Mouse (Mus musculus): ENCODE data around the gene Olfr432. TPM values are rescaled to one million over a fixed set of nuclear protein-coding genes. Genes with fewer than 3 reads are reported as not detected.
"Not testable (repeated sequence)": the region's sequence is repeated elsewhere in the genome, so short reads cannot be mapped to it uniquely, and the experiment has no call there.

Gene Olfr432
- total RNA-seq (2021), result not detected
- long read RNA-seq, experiment 1, result 0 reads
- long read RNA-seq, experiment 2, result 0 reads

- DNase-seq, result no peak
Measured at GRCm38 (mm10) chr1:174048893-174049292, at the start of gene Olfr432. TSS of gene Olfr432 (plus strand) at chr1:174049205.

DNA sequence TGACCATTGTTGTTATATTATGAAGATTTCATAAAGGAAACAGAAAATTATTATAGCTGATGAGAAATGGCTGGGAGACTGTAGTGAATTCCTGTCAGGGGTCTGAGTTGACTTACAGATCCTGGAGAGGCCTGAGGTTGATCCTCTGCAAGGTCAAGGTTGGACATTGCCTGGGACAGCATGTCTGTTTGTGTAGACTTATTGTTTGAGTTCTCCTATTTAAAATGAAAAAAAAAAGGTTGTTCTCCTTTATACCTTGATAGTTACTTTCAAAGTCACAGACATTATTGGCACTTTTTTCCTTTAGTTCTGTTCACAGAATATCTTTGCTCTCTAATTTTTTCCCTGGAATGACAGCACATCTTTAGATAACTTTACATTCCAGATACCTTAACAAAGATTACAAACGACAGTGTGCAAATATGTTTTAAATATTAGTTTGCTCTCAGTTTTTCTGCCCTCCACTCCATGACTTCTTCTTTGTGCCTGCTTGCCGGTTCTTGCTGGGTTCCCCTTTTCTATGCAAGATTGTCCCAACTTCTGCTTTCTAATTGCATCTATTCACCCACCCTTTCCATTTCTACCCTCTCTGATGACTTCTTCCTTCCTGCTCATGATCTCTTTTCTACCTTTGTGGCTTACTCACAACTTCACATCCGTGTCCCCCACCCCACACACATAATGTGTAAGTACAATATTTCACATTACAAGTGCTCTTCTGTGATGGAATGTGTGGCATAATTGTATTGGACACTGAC, 44.5 kb upstream of the Olfr432 start:
- not testable (repeated sequence) for DNase-seq

- DNase-seq, result not testable (repeated sequence)
Measured at GRCm38 (mm10) chr1:174007050-174007449, 42.0 kb upstream of the Olfr432 start.

DNA sequence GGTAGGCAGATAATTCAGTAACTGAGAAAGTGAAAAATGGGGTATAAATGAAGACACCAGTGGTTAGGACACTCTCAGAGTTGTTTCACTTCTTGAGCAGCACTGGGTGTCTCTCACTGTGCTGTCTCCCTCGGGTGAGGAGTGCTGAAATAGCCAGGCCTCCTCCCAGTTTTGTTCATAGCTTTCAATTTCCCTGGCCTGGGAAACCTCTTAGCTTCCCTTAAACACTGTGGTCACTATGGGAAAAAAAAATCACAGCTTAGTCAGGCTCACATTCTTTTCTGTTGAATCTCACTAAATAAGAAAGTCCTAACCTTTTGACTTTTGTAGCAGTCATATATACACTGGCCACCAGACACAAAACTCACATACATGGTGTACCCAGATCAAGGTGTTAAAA, 17.3 kb upstream of the Olfr432 start, which contains the start of gene Ifi205:
Ifi205 (minus strand) TSS at position 113 of the 400 bp plus-strand sequence.
- peak; percentile 70 to 71 for DNase-seq

GRCm38 (mm10) chr1:174035841-174036240, 13.2 kb upstream of the Olfr432 start:
- no peak for DNase-seq

GRCm38 (mm10) chr1:174038480-174038879, 10.5 kb upstream of the Olfr432 start:
- DNase-seq, result peak; percentile 53 to 68

- DNase-seq, result peak; percentile 89
Measured at GRCm38 (mm10) chr1:174040523-174041177, 8.4 kb upstream of the Olfr432 start, which contains the start of gene Olfr433. TSS of gene Olfr433 (plus strand) at chr1:174040705.

DNA sequence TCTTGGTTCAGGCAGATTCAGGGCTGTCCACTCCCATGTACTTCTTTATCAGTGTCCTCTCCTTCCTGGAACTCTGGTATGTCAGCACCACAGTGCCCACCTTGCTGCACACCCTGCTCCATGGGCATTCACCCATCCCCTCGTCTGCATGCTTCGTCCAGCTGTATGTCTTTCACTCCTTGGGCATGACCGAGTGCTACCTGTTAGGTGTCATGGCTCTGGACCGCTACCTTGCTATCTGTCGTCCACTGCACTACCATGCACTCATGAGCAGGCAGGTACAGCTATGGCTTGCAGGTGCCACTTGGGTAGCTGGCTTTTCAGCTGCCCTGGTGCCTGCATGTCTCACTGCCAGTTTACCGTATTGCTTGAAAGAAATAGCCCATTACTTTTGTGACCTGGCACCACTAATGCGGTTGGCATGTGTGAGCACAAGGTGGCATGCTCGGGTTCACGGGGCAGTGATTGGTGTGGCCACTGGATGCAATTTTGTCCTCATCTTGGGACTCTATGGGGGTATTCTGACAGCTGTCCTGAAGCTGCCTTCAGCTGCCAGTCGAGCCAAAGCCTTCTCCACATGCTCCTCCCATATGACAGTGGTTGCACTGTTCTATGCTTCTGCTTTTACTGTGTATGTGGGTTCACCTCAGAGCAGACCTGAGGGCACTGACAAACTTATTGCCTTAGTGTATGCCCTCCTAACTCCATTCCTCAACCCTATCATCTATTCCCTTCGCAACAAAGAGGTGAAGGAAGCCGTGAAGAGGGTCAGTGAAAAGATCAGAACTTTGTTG, 6.7 kb upstream of the Olfr432 start:
- not testable (repeated sequence) for DNase-seq

DNA sequence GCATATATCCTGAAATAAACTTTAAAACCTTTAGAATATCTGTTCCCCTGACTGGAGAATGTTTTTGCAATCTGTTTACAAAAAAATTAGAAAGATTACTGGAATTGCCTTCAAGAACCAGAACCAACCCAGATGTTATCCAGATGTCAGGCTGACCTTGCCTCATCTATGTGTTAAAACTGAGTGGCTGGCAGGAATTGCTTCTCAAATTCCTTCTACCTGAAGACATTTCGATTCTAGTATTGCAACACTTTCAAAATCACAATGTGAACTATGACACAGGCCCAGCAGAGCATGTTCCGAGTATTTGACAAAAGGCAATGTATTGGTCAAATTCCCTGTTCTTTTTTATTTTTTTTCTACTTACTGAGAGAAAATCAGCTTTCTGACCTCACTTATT, 4.6 kb upstream of the Olfr432 start:
- DNase-seq, result peak; percentile 65 to 80

DNA sequence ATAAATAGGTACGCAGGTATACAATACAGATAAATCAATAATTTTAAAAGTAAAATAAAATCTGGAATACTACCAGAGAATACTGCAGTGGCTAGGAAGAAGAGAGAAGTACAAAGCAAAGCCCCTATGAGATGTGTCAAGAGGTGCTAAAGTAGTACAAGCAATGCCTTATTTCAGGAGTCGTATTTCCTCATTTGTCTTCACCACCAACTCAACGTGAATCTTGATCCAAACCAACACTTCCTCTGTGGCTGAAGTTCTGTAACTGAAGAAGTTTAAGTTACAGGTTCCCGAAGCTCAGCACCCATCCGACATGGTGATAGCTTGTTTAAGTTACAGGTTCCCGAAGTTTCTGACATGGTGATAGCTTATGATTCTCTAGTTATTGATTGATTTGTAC, 778 bp upstream of the Olfr432 start:
- DNase-seq, result not testable (repeated sequence)

DNA sequence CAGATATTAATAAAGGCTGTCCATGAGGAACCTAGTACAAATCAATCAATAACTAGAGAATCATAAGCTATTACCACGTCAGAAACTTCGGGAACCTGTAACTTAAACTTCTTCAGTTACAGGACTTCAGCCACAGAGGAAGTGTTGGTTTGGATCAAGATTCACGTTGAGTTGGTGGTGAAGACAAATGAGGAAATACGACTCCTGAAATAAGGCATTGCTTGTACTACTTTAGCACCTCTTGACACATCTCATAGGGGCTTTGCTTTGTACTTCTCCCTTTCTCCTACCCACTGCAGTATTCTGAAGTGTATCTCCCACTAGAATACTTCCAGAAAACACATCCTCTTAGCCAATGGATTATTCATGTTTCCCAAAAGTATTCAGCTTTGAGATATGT, 352 bp downstream of the Olfr432 start:
- DNase-seq, result not testable (repeated sequence)

DNA sequence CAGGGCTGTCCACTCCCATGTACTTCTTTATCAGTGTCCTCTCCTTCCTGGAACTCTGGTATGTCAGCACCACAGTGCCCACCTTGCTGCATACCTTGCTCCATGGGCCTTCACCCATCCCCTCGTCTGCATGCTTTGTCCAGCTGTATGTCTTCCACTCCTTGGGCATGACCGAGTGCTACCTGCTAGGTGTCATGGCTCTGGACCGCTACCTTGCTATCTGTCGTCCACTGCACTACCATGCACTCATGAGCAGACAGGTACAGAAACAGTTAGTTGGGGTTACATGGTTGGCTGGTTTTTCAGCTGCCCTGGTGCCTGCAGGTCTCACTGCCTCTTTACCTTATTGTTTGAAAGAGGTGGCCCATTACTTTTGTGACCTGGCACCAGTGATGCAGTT, 1.5 kb downstream of the Olfr432 start:
- no peak for DNase-seq

DNA sequence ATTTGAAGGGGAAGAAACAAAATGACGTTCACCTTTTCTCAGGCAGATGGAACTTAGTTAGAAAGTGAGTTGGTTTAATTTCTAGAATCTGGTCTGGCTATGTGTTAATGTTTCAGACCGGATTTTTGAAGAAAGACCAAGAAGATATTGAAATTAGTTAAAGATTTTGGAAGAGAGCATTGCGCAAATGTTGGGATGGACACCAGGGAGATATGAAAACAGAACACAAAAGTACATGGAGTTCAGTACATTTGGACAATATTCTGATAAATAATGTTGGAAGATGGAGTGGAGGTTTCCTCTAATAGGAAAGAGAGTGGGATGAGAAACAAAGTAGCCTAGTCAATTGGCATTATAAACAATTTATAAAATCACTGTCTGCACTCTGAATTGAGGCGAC, 2.5 kb downstream of the Olfr432 start:
- DNase-seq, result peak in 1 of 2 experiments; percentile 60

GRCm38 (mm10) chr1:174051931-174052536, 3.0 kb downstream of the Olfr432 start:
- DNase-seq, result no peak

GRCm38 (mm10) chr1:174052981-174053380, 4.0 kb downstream of the Olfr432 start:
- DNase-seq, result no peak

GRCm38 (mm10) chr1:174055248-174055647, 6.2 kb downstream of the Olfr432 start:
- DNase-seq, result no peak

DNA sequence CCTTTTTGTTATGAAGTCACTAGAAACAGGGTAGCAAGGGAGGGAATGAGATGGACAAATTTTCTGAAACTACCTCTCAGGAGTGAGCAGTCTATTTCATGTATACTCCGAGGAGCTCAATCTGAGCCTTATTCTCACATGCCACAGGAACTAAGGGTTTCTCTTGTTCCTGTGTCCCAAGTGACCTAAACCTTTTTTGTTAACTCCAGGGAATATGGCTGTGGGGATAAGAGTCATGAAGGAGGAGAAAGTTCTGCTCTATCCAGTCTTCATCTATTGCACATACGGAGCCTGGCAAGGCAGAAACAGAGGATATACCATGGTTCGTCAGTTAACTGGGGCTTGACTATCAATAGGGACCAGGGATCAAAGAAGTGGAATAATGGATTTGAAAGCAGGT, 17.3 kb downstream of the Olfr432 start, which contains the start of gene Olfr430:
Olfr430 (plus strand) TSS at position 301 of the 400 bp plus-strand sequence.
- no peak for DNase-seq

DNA sequence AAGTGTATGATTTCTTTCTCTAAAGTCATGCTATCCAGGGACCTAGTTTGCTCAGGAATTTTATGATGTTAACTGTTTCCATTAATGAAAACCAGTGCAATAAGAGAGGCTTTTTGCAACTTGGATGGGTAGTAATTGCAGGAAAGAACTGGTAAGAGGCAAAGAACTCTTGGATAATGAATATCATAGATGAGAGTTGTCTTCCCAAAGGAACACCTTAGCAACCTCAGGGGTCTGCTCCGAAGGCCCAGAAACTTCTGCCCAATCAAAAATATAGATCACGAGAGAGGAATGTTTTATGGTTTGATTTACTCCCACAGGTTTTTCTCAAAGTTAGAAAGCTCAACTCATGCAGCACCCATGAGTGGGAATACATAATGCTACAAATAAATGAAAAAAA, 35.0 kb downstream of the Olfr432 start, which contains the start of gene Olfr429:
Olfr429 (plus strand) TSS at position 301 of the 400 bp plus-strand sequence.
- no peak for DNase-seq

GRCm38 (mm10) chr1:174096591-174096990, 47.6 kb downstream of the Olfr432 start, which contains the start of gene Olfr427:
TSS of gene Olfr427 (plus strand) at chr1:174096891.
- DNase-seq, result no peak

- DNase-seq, result peak in 1 of 2 experiments; percentile 14
Measured at GRCm38 (mm10) chr1:174103735-174104134, 54.7 kb downstream of the Olfr432 start.

Measured in heart, adult 18-20 months (tissue).